Mouse (Mus musculus): ENCODE data around the gene Git1.

DNA sequence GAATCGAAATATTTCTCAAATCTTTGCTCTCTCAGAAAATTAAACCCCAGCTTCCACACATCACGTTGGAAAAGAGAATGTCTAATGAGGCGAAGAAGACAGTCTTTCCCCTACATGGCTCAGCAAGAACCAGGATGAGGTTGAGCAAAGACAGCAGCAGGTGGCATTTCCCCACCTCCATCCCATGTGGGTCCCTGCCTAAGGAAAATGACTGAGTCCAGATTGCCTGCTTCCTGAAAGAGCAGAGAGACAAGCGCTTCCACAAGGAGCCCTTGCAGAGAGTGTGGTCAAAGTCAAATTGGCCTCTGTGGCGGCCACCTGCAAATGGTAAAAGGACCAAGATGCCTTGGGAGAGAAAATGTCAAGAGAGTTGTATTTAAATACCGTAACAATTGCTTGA, 2.9 kb upstream of the Git1 start:
- TF ChIP-seq POLR2A (IDR thresholded peaks at IDR 0.05; ENCODE audit: borderline replicate concordance, insufficient read depth, low read length): no peak
- TF ChIP-seq CTCF (IDR thresholded peaks at IDR 0.05; ENCODE audit: borderline replicate concordance, insufficient read depth, low read depth, low read length): no peak

Data from cerebellum, adult 2 months (tissue).